Mouse (Mus musculus): ENCODE results near the gene Hif1an. TPM values are rescaled to one million over a fixed set of nuclear protein-coding genes. Genes with fewer than 3 reads are reported as not detected.

Gene Hif1an
- 19.7 and 20.7 TPM in 2 replicates for polyA plus RNA-seq (2011; ENCODE audit: insufficient read length, low read depth, missing spikeins)

DNA sequence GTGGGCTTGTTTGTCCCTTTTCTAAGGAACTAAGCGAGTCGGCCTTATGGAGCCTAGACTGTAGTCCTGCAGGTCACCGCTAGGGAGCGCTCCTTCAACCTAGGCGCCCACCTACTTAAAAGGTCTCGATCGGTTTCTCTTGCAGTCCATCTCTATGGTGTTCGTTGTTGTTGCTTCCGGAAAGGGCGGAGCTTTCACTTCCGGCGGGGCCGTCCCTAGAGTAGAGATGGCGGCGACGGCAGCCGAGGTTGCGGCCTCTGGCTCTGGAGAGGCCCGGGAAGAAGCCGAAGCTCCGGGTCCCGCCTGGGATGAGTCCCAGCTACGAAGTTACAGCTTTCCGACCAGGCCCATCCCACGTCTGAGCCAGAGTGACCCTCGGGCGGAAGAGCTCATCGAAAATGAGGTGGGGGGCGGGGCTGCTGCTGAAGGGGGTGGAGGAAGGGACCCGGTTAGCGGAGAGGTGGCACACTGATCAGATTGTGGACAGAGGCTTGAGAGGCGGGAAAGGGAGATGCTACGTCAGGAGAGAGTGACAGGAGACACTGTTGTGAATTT lies at the start of gene Hif1an:
TSS of gene Hif1an (plus strand) at position 199 of the 555 bp plus-strand sequence.
- Histone ChIP-seq H3K4me1 (ENCODE audit: control insufficient read depth, insufficient read depth, low read length) (peaks cover 3% of the 10 kb centered on the region; the same call in 1 of the 2 replicates), H3K27ac (ENCODE audit: insufficient read depth, low read length) (peak within 1 kb of the TSS; percentile 53; the same call in 1 of the 2 replicates), H3K4me3 (ENCODE audit: insufficient read depth, low read length) (peak within 1 kb of the TSS; percentile 95)
- TF ChIP-seq POLR2A (IDR thresholded peaks at IDR 0.05; ENCODE audit: low read depth, low read length): peak; percentile 79
- peak; percentile 75; the same call in 1 of the 2 replicates for TF ChIP-seq CTCF (IDR thresholded peaks at IDR 0.05; ENCODE audit: borderline replicate concordance, insufficient read depth, low read length)

DNA sequence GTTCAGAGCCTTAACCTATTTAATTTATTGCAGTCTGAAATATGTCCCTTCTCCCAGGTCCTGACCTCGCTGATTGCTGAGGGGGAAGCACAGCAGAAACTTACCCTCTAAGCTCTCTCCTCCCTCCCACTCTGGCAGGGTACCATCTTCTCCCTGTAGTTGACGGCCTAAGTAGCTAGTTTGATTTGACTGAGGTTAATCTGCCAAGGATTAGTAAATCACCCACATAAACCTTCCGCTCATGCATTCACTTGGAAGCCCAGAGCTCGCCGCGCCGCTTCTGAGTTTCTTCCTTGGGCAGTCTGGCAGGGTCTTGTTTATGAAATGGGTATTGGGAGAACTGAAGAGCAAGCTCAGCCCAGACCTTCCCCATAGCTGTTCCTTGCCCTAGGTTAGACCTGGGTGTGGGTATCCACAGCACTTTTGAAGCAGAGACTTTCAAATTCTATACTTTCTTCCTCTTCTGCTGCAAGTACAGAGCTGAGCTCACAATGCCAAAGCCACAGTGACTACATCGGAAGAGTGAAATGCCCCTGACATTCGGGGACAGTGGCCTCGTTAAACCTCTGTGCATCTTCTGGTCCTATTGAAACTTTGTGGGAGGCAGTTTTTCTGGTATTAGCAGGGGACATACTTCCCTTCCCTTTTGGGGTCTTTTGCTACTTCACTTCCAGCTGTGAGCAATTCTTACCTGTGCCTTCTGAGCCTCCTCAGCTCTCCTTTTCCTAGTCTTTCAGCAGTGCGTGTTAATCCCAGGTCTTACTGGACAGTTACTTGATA lies 49.4 kb upstream of the Hif1an start:
- Histone ChIP-seq H3K4me3 (ENCODE audit: insufficient read depth, low read length) (no peak overlapping the region), H3K27ac (ENCODE audit: insufficient read depth, low read length) (no peak overlapping the region), H3K4me1 (ENCODE audit: control insufficient read depth, insufficient read depth, low read length) (no peaks in the 10 kb centered on the region)
- TF ChIP-seq POLR2A (IDR thresholded peaks at IDR 0.05; ENCODE audit: low read depth, low read length) (no peak), CTCF (IDR thresholded peaks at IDR 0.05; ENCODE audit: borderline replicate concordance, insufficient read depth, low read length) (no peak)

DNA sequence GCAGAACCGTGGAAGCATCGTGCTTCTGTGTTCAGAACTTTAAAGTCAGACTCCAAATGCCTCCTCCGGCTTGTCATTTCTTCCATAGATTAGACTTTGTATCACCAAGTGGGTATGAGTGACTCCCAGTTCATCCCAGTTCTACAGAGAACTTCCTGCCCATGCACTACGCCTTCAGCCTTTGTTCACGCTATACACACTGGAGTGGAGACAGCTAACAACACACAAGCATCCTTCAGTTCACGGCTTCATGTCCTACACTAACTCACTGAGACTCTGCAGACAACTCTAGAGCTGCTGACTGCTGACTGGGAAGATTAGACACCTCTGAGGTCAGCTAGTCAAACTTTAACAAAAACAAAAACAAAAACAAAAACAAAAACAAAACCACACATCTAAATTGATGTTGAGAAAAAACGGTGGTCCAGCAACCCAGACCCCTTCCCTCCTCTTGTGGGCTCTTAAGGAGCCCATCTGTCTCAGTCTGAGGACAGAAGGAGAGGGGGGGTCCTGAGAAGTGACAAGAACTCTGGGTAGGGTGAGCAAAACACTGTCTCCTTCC lies 48.6 kb upstream of the Hif1an start:
- Histone ChIP-seq H3K4me1 (ENCODE audit: control insufficient read depth, insufficient read depth, low read length) (no peaks in the 10 kb centered on the region), H3K4me3 (ENCODE audit: insufficient read depth, low read length) (no peak overlapping the region), H3K27ac (ENCODE audit: insufficient read depth, low read length) (no peak overlapping the region)
- TF ChIP-seq POLR2A (IDR thresholded peaks at IDR 0.05; ENCODE audit: low read depth, low read length): no peak
- TF ChIP-seq CTCF (IDR thresholded peaks at IDR 0.05; ENCODE audit: borderline replicate concordance, insufficient read depth, low read length): no peak

DNA sequence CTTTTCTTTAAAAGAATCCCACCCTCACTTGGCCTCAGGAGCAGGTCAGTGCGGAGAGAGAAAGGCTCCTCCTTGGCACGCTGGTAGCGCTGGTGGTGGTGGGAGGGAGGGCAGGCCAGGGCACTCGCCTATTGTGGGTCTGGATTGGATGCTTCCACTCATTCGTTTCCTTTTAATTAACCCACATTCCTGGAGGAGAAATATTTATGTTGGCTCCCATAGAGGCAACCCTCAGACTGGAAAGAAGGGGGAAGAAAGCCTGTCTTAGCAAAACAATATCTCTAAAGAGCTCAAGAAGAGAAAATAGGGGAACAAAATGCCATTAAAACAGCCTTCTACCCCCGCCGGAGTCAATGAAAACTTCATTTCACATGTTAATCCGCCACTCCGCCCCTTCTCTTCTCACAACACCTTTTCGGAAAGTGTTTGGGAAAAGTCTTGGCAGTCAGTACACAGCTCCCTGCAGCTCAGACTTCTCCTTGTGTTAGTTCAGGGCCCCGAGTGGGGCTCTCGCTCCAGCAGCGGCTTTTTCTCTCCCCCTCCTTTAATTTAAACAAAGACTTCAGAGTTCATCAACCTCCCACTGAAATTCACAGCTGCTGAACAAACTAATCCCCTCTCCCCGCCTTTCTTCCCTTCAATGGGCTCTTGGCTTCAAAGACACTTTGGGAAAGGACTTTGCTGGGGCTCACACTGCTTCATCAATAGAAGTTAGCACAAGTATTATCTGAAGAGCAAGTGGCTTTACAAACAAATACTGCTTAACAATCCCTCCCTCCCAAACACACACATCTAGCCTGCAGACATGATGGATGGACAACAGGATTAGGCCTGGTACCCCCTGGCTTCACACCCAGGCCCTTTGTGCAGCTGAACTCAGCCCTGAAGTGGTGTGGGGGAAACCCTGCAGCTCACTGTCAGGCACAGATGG lies 47.9 kb upstream of the Hif1an start:
- no peak overlapping the region for H3K4me3 ChIP-seq (ENCODE audit: insufficient read depth, low read length)
- TF ChIP-seq POLR2A (IDR thresholded peaks at IDR 0.05; ENCODE audit: low read depth, low read length) (no peak), CTCF (IDR thresholded peaks at IDR 0.05; ENCODE audit: borderline replicate concordance, insufficient read depth, low read length) (no peak)
- no peak overlapping the region for H3K27ac ChIP-seq (ENCODE audit: insufficient read depth, low read length)
- no peaks in the 10 kb centered on the region for H3K4me1 ChIP-seq (ENCODE audit: control insufficient read depth, insufficient read depth, low read length)

DNA sequence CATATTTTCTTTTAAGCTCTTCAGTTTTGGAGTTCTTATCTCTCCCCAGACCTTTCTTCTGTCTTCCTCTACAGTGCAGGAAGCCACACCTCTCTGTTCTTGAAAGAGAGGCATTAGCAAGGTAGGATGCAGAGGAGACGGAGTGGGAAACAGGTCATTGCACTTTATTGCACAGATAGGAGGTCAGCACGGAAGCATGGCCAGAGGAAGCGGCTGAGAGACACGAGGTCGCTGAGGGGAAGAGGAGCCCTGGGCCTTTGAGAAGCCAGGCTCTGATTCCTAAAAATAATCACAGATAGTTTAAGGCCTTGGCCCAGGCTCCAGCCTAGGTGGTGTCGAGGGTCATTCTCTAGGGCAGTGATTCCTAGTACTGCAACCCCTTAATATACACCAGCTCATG lies 46.9 kb upstream of the Hif1an start:
- H3K4me3 ChIP-seq (ENCODE audit: insufficient read depth, low read length): no peak overlapping the region
- no peak for TF ChIP-seq CTCF (IDR thresholded peaks at IDR 0.05; ENCODE audit: borderline replicate concordance, insufficient read depth, low read length)
- TF ChIP-seq POLR2A (IDR thresholded peaks at IDR 0.05; ENCODE audit: low read depth, low read length): no peak
- no peaks in the 10 kb centered on the region for H3K4me1 ChIP-seq (ENCODE audit: control insufficient read depth, insufficient read depth, low read length)
- no peak overlapping the region for H3K27ac ChIP-seq (ENCODE audit: insufficient read depth, low read length)

DNA sequence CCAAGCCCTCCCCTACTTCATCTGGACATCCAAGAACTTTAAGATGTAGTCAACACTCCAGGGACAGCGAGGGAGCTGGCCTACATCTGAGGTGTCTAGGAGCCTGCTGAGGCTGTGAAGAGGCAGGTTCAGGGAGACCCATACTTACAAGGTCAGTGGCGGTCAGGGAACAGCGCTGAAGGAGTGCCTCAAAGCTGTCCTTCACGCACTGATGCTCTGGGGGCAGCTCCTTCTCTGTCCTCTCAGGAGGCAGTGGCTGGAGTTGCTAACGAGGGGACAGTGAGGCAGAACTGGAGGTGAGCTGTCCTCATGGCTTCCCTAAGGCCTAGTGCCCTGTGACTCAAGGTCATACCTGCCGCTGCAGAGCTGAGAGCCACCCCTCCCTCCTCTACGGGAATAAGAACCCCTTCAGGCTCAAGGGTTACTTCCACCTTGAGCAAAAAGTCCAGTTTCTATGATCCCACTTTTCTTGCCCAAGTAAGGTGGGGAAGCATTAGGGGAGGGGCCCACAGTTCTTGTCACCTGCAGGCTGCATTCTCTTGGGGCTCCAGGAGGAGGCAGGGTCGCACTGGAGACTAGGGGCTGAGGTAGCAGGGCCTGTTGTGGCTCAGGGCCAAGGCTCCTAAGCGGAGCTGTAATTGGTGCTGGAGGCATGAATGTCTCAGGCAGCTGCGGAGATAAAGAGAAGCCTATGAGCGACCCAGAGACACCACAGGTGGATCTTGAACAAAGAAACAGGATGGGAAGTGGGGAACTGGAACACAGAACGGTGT lies 44.5 kb upstream of the Hif1an start:
- no peaks in the 10 kb centered on the region for H3K4me1 ChIP-seq (ENCODE audit: control insufficient read depth, insufficient read depth, low read length)
- no peak overlapping the region for H3K4me3 ChIP-seq (ENCODE audit: insufficient read depth, low read length)
- TF ChIP-seq POLR2A (IDR thresholded peaks at IDR 0.05; ENCODE audit: low read depth, low read length): no peak
- TF ChIP-seq CTCF (IDR thresholded peaks at IDR 0.05; ENCODE audit: borderline replicate concordance, insufficient read depth, low read length): no peak
- H3K27ac ChIP-seq (ENCODE audit: insufficient read depth, low read length): no peak overlapping the region

DNA sequence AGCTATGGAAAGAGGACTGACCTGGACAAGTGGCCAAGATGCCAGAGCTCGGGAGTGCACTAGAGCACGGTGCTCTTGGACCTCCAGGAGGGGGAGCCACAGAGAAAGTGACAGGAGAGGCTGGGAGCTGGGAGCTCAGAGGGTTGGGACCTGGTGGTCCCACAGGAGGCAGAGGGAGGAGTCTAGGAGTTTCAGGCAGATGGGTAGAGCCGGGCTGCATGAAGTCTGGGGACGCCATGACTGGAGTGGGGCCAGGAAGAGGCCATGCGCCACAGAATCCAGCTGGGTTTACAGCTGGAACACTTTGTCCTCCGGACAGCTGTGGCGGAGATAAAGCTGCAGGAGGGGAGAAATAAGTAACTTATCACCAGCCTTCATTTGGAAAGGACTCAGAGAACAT lies 43.5 kb upstream of the Hif1an start:
- no peak overlapping the region for H3K27ac ChIP-seq (ENCODE audit: insufficient read depth, low read length)
- H3K4me3 ChIP-seq (ENCODE audit: insufficient read depth, low read length): no peak overlapping the region
- H3K4me1 ChIP-seq (ENCODE audit: control insufficient read depth, insufficient read depth, low read length): no peaks in the 10 kb centered on the region
- TF ChIP-seq POLR2A (IDR thresholded peaks at IDR 0.05; ENCODE audit: low read depth, low read length): no peak
- no peak for TF ChIP-seq CTCF (IDR thresholded peaks at IDR 0.05; ENCODE audit: borderline replicate concordance, insufficient read depth, low read length)

DNA sequence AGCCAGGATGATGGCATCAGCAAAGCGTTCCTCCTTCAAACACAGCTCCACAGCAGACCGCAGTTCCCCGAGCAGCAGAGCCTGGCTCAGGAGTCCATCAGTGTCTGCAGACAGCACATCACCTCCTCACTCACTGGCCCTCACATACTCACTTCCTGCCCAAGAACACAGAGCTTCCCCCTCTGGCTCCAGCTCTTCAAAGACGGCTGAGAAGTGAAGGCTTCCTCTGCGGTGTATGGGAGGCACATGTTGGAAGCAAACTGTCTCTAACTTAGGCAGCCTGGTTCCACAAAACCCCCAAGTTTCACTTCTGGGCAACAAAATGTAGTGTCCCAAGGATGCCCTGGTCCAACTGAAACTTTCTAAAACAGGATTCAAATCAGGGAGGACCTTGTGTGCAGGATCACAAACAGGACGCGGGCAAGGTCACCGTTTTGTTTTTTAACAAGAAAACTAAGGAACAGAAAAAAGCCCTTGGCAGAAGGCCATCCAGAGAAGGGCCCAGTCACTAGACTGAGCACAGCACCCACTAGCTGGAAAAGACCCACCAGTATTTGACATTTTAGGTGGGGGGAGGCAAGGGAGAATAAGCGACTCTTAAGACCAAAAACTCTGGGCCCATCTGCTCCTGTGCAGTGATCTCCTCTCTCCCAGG lies 37.0 kb upstream of the Hif1an start:
- Histone ChIP-seq H3K27ac (ENCODE audit: insufficient read depth, low read length) (no peak overlapping the region), H3K4me3 (ENCODE audit: insufficient read depth, low read length) (no peak overlapping the region), H3K4me1 (ENCODE audit: control insufficient read depth, insufficient read depth, low read length) (no peaks in the 10 kb centered on the region)
- no peak for TF ChIP-seq CTCF (IDR thresholded peaks at IDR 0.05; ENCODE audit: borderline replicate concordance, insufficient read depth, low read length)
- TF ChIP-seq POLR2A (IDR thresholded peaks at IDR 0.05; ENCODE audit: low read depth, low read length): no peak
